Mouse (Mus musculus): ENCODE data around the gene Zfp106.

GRCm38 (mm10) chr2:120503992-120504391 is 59.7 kb downstream of the Zfp106 start:
- no peak for TF ChIP-seq CTCF (IDR thresholded peaks at IDR 0.05; ENCODE audit: low read depth)
- no peak for TF ChIP-seq EP300 (optimal IDR thresholded peaks at IDR 0.05)

Data from stomach, postnatal 0 days (tissue).